ENCODE assay signal across 8 mouse cellular contexts in genomic region chr2:51914944-51915680, GRCm38 (mm10). TPM values are rescaled to one million over a fixed set of nuclear protein-coding genes. Genes with fewer than 3 reads are reported as not detected.
A peak's percentile ranks its signal among the peaks of the same experiment; 100 is the strongest.
DNase-seq lines count a peak whose midpoint lies in the region; ATAC-seq and TF ChIP-seq lines count a peak whose summit lies in the region.
"Had no signal": no experiment of that assay in that cellular context is flagged by ENCODE, and none has a peak within 500 bp of the region (broad histone marks: within the 10 kb centered on the region; RNA-seq: fewer than 3 reads in every experiment).

No protein-coding gene starts in this region.

- H3K9ac ChIP-seq in forebrain, embryonic 11.5 days (ENCODE audit: low read length) = no peak overlapping the region

- no peaks in the 10 kb centered on the region for H3K27me3 ChIP-seq in forebrain, embryonic 11.5 days (ENCODE audit: control insufficient read depth, insufficient read depth, low read length)
- no peaks in the 10 kb centered on the region for H3K27me3 ChIP-seq in hindbrain, embryonic 10.5 days (ENCODE audit: insufficient read depth, poor library complexity, severe bottlenecking)
- H3K27me3 ChIP-seq: megakaryocyte, embryonic 14.5 days had no signal

- ATAC-seq in forebrain, embryonic 11.5 days (replicated peaks; ENCODE audit: low FRiP score) = peak; percentile 73

- peak; percentile 90 for TF ChIP-seq CTCF in layer of hippocampus, adult 2 months (conservative IDR thresholded peaks at IDR 0.05)

- H3K4me2 ChIP-seq in forebrain, embryonic 11.5 days (ENCODE audit: low read depth, low read length, severe bottlenecking) = no peak overlapping the region

- no peaks in the 10 kb centered on the region; the same call in 1 of the 2 replicates for H3K9me3 ChIP-seq in forebrain, embryonic 11.5 days (ENCODE audit: control insufficient read depth, low read length)
- 0 out of 2 replicates have a peak, but pooled peaks cover 3% of the 10 kb centered on the region for H3K9me3 ChIP-seq in hindbrain, embryonic 10.5 days

- H3K27ac ChIP-seq in forebrain, embryonic 11.5 days (ENCODE audit: low read depth, low read length) = no peak overlapping the region
- peak overlapping the region; percentile 56 for H3K27ac ChIP-seq in hindbrain, embryonic 10.5 days
- H3K27ac ChIP-seq in layer of hippocampus, adult 2 months = no peak overlapping the region

- H3K36me3 ChIP-seq in forebrain, embryonic 11.5 days (ENCODE audit: control insufficient read depth, insufficient read depth, low read length) = no peaks in the 10 kb centered on the region
- no peaks in the 10 kb centered on the region for H3K36me3 ChIP-seq in hindbrain, embryonic 10.5 days

- H3K4me3 ChIP-seq in forebrain, embryonic 11.5 days (ENCODE audit: low read depth, low read length) = no peak overlapping the region
- no peak overlapping the region for H3K4me3 ChIP-seq in hindbrain, embryonic 10.5 days
- H3K4me3 ChIP-seq in layer of hippocampus, adult 2 months = no peak overlapping the region
- H3K4me3 ChIP-seq: megakaryocyte, embryonic 14.5 days had no signal

- H3K4me1 ChIP-seq in forebrain, embryonic 11.5 days (replicated peaks; ENCODE audit: control insufficient read depth, insufficient read depth, low read length) = no peaks in the 10 kb centered on the region
- peaks cover 23% of the 10 kb centered on the region; the same call in 1 of the 2 replicates for H3K4me1 ChIP-seq in hindbrain, embryonic 10.5 days (replicated peaks)

- DNase-seq in NIH3T3 (ENCODE audit: low read depth) = peak; percentile 92
- peak; percentile 56 for DNase-seq in c-Kit-positive CD71-negative TER-119-negative erythroid progenitor cells, embryonic 14.5 days (ENCODE audit: low read depth)
- peak; percentile 80 for DNase-seq in forebrain, embryonic 11.5 days (ENCODE audit: low spot score)
- peak; percentile 81 for DNase-seq in hindbrain, embryonic 10.5 days (ENCODE audit: low spot score)
- DNase-seq in layer of hippocampus, adult 2 months (ENCODE audit: low spot score in 2 of 2) = peak; percentile 69 to 80
- DNase-seq in lung, postnatal 36 days = peak; percentile 86
- peak; percentile 61 for DNase-seq in retina, postnatal 7 days (ENCODE audit: low read depth, low spot score)

- WGBS in forebrain, embryonic 11.5 days = 16% methylated on average over 5 of the region's 5 CpGs
- WGBS in hindbrain, embryonic 10.5 days = 9% methylated on average over 5 of the region's 5 CpGs

RNA-seq across cellular contexts. Expression of gene Rbm43, which starts 19.9 kb away (rescaled TPM):
- polyA plus RNA-seq in forebrain, embryonic 11.5 days (2014; fragmentation: Nextera tagmentation; extraction: Ambion mirVana) = 7.2 and 8.6 TPM in 2 replicates
- 6.2 and 8.4 TPM in 2 replicates for polyA plus RNA-seq in hindbrain, embryonic 10.5 days (2016; fragmentation: Nextera tagmentation; extraction: Ambion mirVana)
- 10 to 100 TPM; 17.0 to 17.9 TPM for total RNA-seq in layer of hippocampus, adult 2 months (2021)

RNA-seq across cellular contexts. Expression of gene Nmi, which starts 58.2 kb away (rescaled TPM):
- polyA plus RNA-seq in forebrain, embryonic 11.5 days (2014; fragmentation: Nextera tagmentation; extraction: Ambion mirVana) = 6.0 and 6.7 TPM in 2 replicates
- polyA plus RNA-seq in hindbrain, embryonic 10.5 days (2016; fragmentation: Nextera tagmentation; extraction: Ambion mirVana) = 4.6 and 7.0 TPM in 2 replicates
- 1 to 10 TPM; 2.7 to 3.8 TPM for total RNA-seq in layer of hippocampus, adult 2 months (2021)
